Mouse (Mus musculus): ENCODE measurements around the gene Acsf3.

DNA sequence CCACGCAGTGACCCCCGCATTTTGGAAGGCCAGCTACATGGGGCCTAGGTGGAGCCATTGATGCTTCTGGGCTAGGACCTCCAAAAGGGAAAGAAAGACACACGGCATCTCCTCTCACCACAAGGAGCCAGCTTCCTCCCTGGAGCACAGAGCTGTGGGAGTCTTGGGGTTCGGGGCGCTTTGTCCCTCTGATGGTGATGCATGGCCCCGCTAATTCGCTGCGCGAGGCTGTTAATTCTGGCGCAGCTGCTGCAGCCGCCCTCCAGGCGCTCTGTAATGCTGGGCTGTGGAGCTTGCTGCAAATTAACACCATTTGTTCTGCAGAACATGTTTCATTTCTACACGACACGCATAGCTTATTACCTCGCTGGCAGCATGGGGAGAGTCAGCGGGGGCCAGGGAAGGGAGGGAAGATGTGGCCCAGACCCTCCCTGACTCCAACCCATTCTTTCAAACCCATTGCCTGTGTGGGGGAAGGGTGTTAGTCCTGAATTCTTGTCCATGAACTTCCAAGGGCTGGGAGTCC, 29.5 kb upstream of the Acsf3 start:
- TF ChIP-seq CTCF (IDR thresholded peaks at IDR 0.05; ENCODE audit: borderline replicate concordance, insufficient read depth, low read length) (no peak), POLR2A (IDR thresholded peaks at IDR 0.05; ENCODE audit: low read depth, low read length) (no peak)
